Mouse (Mus musculus): ENCODE data around the gene Tmem107.

DNA sequence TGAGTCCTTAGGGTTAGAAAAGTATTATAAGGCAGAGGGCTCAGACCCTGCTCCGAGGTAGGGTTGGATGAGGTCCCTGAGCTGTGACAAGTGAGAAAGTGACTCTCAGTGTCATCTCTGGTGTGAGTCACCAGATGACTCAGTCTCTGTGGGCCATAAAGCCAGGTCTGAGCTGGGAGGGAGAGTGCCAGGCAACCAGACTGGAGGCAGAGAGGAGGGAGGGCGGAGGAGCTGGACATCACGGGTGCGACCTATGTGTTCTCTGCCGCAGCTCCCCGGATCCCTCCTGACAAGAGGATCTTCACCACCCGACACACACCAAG is 31.8 kb downstream of the Tmem107 start:
- TF ChIP-seq POLR2A (IDR thresholded peaks at IDR 0.05; ENCODE audit: low read depth, low read length), result 0 out of 2 replicates have a peak, but pooled peaks have one; percentile 9
- TF ChIP-seq NRF1 (IDR thresholded peaks at IDR 0.05; ENCODE audit: low read depth, low read length), result no peak
- no peak for TF ChIP-seq USF1 (IDR thresholded peaks at IDR 0.05; ENCODE audit: low read depth, low read length)
- no peak for TF ChIP-seq MAX (IDR thresholded peaks at IDR 0.05; ENCODE audit: low read length)
- TF ChIP-seq ZNF384 (IDR thresholded peaks at IDR 0.05; ENCODE audit: low read depth, low read length), result no peak
- TF ChIP-seq CTCF (conservative IDR thresholded peaks at IDR 0.05 in 1 of 2, IDR thresholded peaks at IDR 0.05 in 1 of 2; ENCODE audit: low read depth in 2 of 2, low read length in 2 of 2), result no peak
- TF ChIP-seq EP300 (IDR thresholded peaks at IDR 0.05; ENCODE audit: low read length), result no peak
- TF ChIP-seq ZC3H11A (IDR thresholded peaks at IDR 0.05; ENCODE audit: low read depth, low read length), result no peak
- no peak for TF ChIP-seq RCOR1 (conservative IDR thresholded peaks at IDR 0.05; ENCODE audit: low read depth, low read length)
- TF ChIP-seq PAX5 (IDR thresholded peaks at IDR 0.05; ENCODE audit: low read length), result no peak
